Mouse (Mus musculus): ENCODE results near the gene Ache. TPM values are rescaled to one million over a fixed set of nuclear protein-coding genes. Genes with fewer than 3 reads are reported as not detected.

Ache gene
- polyA plus RNA-seq, 1 experiment from 2014 or later, result 9.6 TPM

DNA sequence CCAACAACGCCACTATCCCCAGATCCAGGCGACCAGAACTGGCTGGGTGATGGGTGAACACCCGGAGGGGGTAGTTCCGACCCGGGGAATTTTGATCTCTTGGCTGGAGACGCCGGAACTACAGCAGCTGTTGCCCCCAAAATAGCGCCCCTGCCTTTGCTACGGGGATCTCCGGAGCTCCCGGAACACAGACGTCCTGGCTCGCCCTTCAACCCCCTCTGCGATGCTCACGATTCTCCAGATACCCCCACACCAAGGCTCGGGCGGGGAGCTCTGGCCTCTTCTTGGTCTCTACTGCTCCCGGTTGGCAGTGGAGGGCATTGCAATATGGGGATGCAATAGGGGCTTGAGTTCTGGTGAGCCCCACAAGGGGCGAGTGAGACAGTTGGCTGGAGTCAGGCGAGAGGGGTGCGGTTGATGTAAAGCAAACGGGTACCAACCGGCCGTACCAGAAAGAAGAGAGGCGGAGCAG is 1.7 kb downstream of the Ache start:
- H3K9ac ChIP-seq (ENCODE audit: low read depth, low read length), result no peak overlapping the region
- TF ChIP-seq CTCF (IDR thresholded peaks at IDR 0.05; ENCODE audit: low read depth), result peak; percentile 71
- no peaks in the 10 kb centered on the region for H3K9me3 ChIP-seq (ENCODE audit: control insufficient read depth)
- H3K27ac ChIP-seq (ENCODE audit: low read depth, low read length), result no peak overlapping the region
- no peak for ATAC-seq
- peak overlapping the region; percentile 77 for H3K4me2 ChIP-seq (replicated peaks; ENCODE audit: low read depth)
- 4% methylated on average over 25 of the region's 25 CpGs for WGBS
- peaks cover 24% of the 10 kb centered on the region for H3K27me3 ChIP-seq (replicated peaks; ENCODE audit: control insufficient read depth, insufficient read depth, low read length)
- no peaks in the 10 kb centered on the region for H3K36me3 ChIP-seq (ENCODE audit: control insufficient read depth, insufficient read depth)
- H3K4me1 ChIP-seq (replicated peaks; ENCODE audit: control insufficient read depth, insufficient read depth, low read length), result peaks cover 10% of the 10 kb centered on the region
- peak overlapping the region; percentile 9 for H3K4me3 ChIP-seq (ENCODE audit: low read depth, low read length)

DNA sequence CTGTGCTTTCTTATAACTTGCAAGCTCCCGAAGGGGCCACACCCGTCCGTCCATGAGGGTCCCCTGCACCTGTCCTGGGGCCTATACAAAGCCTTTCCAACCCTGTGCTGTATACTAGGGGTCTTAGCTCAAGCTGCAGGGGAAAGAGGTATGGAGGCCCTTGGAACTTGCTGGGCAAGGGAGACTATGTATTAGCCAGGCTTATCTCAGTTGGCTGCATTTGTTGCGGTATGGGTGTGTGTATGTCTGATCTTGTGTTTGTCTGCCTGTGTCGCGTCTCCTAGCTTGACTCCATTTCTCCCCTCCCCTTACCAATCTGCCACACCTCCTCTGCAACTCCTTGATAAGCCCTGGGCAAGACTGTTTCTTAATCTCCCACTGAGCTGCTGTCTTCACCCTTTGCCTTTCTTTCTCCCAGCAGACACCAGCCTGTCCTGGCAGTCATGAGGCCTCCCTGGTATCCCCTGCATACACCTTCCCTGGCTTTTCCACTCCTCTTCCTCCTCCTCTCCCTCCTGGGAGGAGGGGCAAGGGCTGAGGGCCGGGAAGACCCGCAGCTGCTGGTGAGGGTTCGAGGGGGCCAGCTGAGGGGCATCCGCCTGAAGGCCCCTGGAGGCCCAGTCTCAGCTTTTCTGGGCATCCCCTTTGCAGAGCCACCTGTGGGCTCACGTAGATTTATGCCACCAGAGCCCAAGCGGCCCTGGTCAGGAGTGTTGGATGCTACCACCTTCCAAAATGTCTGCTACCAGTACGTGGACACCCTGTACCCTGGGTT is 2.5 kb downstream of the Ache start:
- no peak overlapping the region for H3K9ac ChIP-seq (ENCODE audit: low read depth, low read length)
- H3K9me3 ChIP-seq (ENCODE audit: control insufficient read depth), result no peaks in the 10 kb centered on the region
- H3K27ac ChIP-seq (ENCODE audit: low read depth, low read length), result no peak overlapping the region
- no peaks in the 10 kb centered on the region for H3K36me3 ChIP-seq (ENCODE audit: control insufficient read depth, insufficient read depth)
- WGBS, result 50% methylated on average over 13 of the region's 13 CpGs
- H3K27me3 ChIP-seq (replicated peaks; ENCODE audit: control insufficient read depth, insufficient read depth, low read length), result peaks cover 24% of the 10 kb centered on the region
- H3K4me2 ChIP-seq (replicated peaks; ENCODE audit: low read depth), result peak overlapping the region; percentile 77
- ATAC-seq, result no peak
- peak overlapping the region; percentile 9 for H3K4me3 ChIP-seq (ENCODE audit: low read depth, low read length)
- TF ChIP-seq CTCF (IDR thresholded peaks at IDR 0.05; ENCODE audit: low read depth), result no peak
- H3K4me1 ChIP-seq (replicated peaks; ENCODE audit: control insufficient read depth, insufficient read depth, low read length), result peaks cover 10% of the 10 kb centered on the region

DNA sequence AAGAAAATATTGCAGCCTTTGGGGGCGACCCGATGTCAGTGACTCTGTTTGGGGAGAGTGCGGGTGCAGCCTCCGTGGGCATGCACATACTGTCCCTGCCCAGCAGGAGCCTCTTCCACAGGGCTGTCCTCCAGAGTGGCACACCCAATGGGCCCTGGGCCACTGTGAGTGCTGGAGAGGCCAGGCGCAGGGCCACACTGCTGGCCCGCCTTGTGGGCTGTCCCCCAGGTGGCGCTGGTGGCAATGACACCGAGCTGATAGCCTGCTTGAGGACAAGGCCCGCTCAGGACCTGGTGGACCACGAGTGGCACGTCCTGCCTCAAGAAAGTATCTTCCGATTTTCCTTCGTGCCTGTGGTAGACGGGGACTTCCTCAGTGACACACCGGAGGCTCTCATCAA is 3.4 kb downstream of the Ache start:
- peaks cover 6% of the 10 kb centered on the region for H3K36me3 ChIP-seq (ENCODE audit: control insufficient read depth, insufficient read depth)
- H3K4me1 ChIP-seq (replicated peaks; ENCODE audit: control insufficient read depth, insufficient read depth, low read length), result peaks cover 10% of the 10 kb centered on the region
- 18% methylated on average over 15 of the region's 15 CpGs for WGBS
- peak overlapping the region; percentile 51 for H3K4me2 ChIP-seq (replicated peaks; ENCODE audit: low read depth)
- H3K9ac ChIP-seq (ENCODE audit: low read depth, low read length), result no peak overlapping the region
- peaks cover 24% of the 10 kb centered on the region for H3K27me3 ChIP-seq (replicated peaks; ENCODE audit: control insufficient read depth, insufficient read depth, low read length)
- 0 out of 2 replicates have a peak, but pooled peaks have one; percentile 6 for ATAC-seq
- H3K27ac ChIP-seq (ENCODE audit: low read depth, low read length), result no peak overlapping the region
- H3K4me3 ChIP-seq (ENCODE audit: low read depth, low read length), result no peak overlapping the region
- peak; percentile 94 for TF ChIP-seq CTCF (IDR thresholded peaks at IDR 0.05; ENCODE audit: low read depth)
- H3K9me3 ChIP-seq (ENCODE audit: control insufficient read depth), result no peaks in the 10 kb centered on the region

- H3K27ac ChIP-seq (ENCODE audit: low read depth, low read length), result no peak overlapping the region
- no peak overlapping the region for H3K4me3 ChIP-seq (ENCODE audit: low read depth, low read length)
- H3K4me2 ChIP-seq (replicated peaks; ENCODE audit: low read depth), result peak overlapping the region; percentile 51
- no peak for ATAC-seq
- no peaks in the 10 kb centered on the region for H3K9me3 ChIP-seq (ENCODE audit: control insufficient read depth)
- peaks cover 2% of the 10 kb centered on the region for H3K4me1 ChIP-seq (replicated peaks; ENCODE audit: control insufficient read depth, insufficient read depth, low read length)
- no peak for TF ChIP-seq CTCF (IDR thresholded peaks at IDR 0.05; ENCODE audit: low read depth)
- no peak overlapping the region for H3K9ac ChIP-seq (ENCODE audit: low read depth, low read length)
- H3K27me3 ChIP-seq (replicated peaks; ENCODE audit: control insufficient read depth, insufficient read depth, low read length), result peaks cover 24% of the 10 kb centered on the region
- H3K36me3 ChIP-seq (ENCODE audit: control insufficient read depth, insufficient read depth), result peaks cover 14% of the 10 kb centered on the region
- WGBS, result 74% methylated on average over 15 of the region's 15 CpGs
Measured at GRCm38 (mm10) chr5:137291381-137291926, 4.1 kb downstream of the Ache start.

DNA sequence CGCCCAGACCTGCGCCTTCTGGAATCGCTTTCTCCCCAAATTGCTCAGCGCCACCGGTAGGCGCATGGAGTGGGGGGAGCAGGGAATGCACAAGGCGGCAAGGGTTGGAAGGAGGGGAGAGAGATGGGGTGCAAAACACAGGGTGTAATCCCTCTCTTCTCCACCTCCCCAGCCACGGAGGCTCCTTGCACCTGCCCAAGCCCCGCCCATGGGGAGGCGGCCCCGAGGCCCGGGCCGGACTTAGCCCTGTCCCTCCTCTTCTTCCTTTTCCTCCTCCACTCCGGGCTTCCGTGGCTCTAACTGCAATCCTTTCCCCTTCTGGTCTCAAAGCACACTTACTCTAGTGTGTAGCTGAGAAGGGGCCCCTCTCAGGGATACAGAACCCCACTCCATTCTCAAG is 6.0 kb downstream of the Ache start:
- Histone ChIP-seq H3K4me2 (replicated peaks; ENCODE audit: low read depth) (peak overlapping the region; percentile 98), H3K36me3 (ENCODE audit: control insufficient read depth, insufficient read depth) (peaks cover 32% of the 10 kb centered on the region), H3K9ac (ENCODE audit: low read depth, low read length) (peak overlapping the region; percentile 70), H3K4me3 (ENCODE audit: low read depth, low read length) (peak overlapping the region; percentile 50), H3K4me1 (replicated peaks; ENCODE audit: control insufficient read depth, insufficient read depth, low read length) (peaks cover 2% of the 10 kb centered on the region; the same call in 1 of the 2 replicates), H3K27ac (ENCODE audit: low read depth, low read length) (peak overlapping the region; percentile 93), H3K9me3 (ENCODE audit: control insufficient read depth) (no peaks in the 10 kb centered on the region), H3K27me3 (replicated peaks; ENCODE audit: control insufficient read depth, insufficient read depth, low read length) (peaks cover 11% of the 10 kb centered on the region)
- peak; percentile 26 for TF ChIP-seq CTCF (IDR thresholded peaks at IDR 0.05; ENCODE audit: low read depth)
- WGBS, result under 1% methylated on average over 14 of the region's 15 CpGs
- ATAC-seq, result peak; percentile 76
